Mouse (Mus musculus) gastrocnemius, adult 8-10 months (tissue): ENCODE measurements around the gene Klk5. TPM values are rescaled to one million over a fixed set of nuclear protein-coding genes. Genes with fewer than 3 reads are reported as not detected.

ENCODE experiments used
- DNase-seq, 2 experiments: peaks; one replicate each; pipeline ENCODE4 v3.0.0; 2022; ENCODE audit warnings: low spot score in 2 of 2
- total RNA-seq, 4 experiments: library from RNA; stranded (reverse); gene quantifications; 2 replicates each; pipeline ENCODE4 v1.2.4; 2022

The Klk5 gene
- total RNA-seq, 4 experiments from 2014 or later: not detected

DNA sequence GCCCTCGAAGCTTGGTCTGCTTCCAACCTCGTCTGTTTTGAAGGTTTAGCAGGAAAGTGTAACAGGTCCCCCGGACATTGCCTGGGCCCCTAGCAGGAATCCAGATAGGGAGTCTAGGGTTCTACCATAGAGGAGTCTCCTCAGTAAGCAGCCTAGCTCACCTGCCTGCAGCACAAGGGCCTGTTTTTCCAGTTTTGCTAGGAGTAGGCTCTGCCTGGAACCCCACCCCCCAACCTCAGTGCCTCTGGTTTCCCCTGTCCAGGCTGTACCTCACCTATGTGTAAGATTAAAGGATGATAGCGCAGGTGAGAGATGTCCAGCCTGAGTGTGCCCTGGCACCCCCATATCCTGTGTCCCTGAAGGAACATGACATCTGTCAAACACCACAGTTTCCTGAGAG, 34.7 kb downstream of the Klk5 start:
- no peak for DNase-seq

GRCm38 (mm10) chr7:43878281-43878680, 36.5 kb downstream of the Klk5 start:
- no peak for DNase-seq

DNA sequence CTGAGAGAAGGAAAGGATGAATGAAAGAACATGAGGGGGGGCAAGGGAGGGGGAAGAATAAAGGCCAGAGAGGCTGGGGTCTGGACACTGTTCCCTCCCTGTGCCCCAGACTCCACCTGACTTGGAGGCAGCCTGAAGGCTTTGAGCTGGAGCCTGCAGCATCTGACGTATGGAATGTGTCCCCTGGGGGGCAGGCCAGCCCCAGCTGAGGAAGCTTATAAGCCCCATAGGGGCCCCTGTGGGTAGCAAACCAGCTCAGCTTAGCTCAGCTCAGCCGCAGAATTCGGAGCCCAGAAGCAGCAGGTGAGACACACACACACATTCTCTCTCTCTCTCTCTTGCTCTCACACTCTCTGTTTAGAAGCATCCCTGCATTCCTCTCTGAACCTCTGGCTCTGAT, 39.1 kb downstream of the Klk5 start, which contains the start of gene Klk4:
TSS of gene Klk4 (plus strand) at position 249 of the 400 bp plus-strand sequence.
- no peak for DNase-seq

DNA sequence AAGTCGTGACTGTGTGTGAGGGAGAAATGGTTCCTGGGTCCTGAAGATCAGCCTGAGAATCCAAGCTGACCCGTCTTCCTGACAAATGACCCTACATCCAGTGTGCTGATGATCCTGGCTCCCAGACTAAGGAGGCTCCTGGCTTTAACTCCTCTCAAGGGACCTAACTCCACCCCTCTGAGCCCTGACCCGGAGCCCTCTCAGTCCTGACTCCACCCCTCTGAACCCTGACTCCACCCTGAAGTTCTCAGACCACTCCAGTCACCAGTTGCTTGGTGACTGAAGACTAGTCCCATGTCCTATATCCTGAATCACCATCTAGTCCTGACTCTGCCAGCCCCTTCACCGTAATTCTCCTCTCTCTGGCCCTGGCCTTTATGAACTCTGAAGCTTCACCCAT, 40.6 kb downstream of the Klk5 start:
- DNase-seq: peak; percentile 6 to 10

GRCm38 (mm10) chr7:43882811-43883210, 41.0 kb downstream of the Klk5 start:
- no peak for DNase-seq

DNA sequence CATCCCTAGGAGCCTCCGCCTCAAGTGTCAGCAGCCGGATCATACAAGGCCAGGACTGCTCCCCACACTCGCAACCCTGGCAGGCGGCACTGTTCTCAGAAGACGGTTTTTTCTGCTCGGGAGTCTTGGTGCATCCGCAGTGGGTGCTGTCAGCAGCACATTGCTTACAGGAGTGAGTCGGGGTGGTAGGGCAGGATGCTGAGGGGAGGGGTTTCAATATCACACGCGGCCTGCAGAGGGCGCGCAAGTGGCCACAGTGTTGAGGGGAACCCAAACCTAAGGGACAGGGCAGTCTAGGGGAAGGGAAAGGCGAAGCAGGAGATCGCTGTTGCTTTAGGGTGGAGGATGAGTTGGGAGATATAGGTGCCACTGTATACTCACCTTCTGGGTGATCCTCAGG, 41.8 kb downstream of the Klk5 start:
- DNase-seq: peak; percentile 8 to 17

DNA sequence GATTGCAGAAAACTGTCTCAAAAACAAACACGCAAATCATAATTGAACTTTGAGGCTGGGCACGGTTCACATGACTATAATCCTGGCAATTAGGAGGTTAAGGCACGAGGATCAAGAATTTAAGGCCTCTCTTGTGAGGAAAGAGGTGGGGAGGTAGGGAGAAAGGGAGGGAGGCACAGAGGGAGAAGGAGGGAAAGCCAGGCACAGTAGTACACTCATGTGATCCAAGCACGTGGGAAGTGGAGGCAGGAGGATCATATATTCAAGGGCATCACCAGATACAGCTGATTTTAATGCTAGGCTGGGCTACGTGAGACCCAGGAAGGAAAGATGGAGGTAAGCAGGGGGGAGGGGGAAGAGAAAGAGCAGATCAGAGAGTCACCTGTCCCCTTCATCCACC, 49.6 kb downstream of the Klk5 start:
- DNase-seq: no peak

DNA sequence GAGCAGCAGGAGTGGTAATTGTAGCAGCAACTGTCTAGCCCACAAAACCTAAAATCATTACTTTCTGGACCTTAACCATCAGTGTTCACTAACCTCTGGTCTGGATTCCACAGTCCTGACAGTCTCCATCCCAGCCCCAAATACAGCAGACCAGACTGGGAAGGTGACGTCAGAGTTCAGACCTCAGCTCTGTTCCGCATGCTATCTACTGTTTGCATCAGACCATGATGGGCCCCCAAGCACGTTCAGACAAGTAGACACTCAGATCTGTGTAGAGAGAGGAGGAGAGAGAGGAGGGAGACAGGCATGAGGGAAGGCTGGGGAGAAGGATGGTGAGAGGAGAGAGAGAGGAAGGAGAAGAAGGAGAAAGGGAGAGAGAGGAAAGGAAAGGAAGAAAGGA, 50.0 kb downstream of the Klk5 start:
- no peak for DNase-seq

DNA sequence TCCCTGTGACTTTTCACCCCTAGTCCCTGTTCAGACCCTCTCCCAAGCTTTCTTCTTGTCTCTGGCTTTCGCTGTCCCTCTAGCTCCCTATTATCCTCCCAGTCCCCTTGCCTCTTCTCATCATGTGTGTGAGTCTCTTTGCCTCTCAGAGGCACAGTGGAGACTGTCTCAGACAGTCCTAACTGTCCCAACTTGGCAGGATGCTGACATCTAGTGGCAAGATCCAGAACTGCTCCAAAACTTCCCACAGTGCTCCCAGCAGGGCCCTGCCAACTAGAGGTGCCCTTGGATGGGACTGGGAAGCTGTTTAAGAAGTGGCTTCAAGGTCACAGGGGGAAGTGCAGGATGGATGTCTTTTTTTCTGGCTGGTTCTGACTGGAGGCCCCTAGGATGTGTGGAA, 53.1 kb downstream of the Klk5 start:
- DNase-seq: peak; percentile 49 to 67

Other genes starting within 250 kb of the Klk5 start
- not detected for gene Zfp819, start 234.8 kb upstream of the Klk5 start, total RNA-seq
- gene Ceacam18, start 207.3 kb upstream of the Klk5 start, total RNA-seq: not detected
- gene Siglece, start 181.8 kb upstream of the Klk5 start, total RNA-seq: under 1 TPM; 0.12 to 0.25 (median 0.16) TPM
- 1 to 10 TPM; 2.1 to 3.2 (median 2.6) TPM for gene Ctu1, start 170.0 kb upstream of the Klk5 start, total RNA-seq
- under 1 TPM in 1 of 4 experiments, not detected in 3; 0.19 TPM for gene Klk14, start 151.6 kb upstream of the Klk5 start, total RNA-seq
- not detected for gene Klk13, start 129.4 kb upstream of the Klk5 start, total RNA-seq
- not detected for gene Klk12, start 73.1 kb upstream of the Klk5 start, total RNA-seq
- under 1 TPM in 1 of 4 experiments, not detected in 3; 0.40 TPM for gene Klk11, start 67.4 kb upstream of the Klk5 start, total RNA-seq
- under 1 TPM; 0.27 to 0.53 (median 0.31) TPM for gene Klk10, start 60.9 kb upstream of the Klk5 start, total RNA-seq
- not detected for gene Klk9, start 50.1 kb upstream of the Klk5 start, total RNA-seq
- gene Klk8, start 44.4 kb upstream of the Klk5 start, total RNA-seq: 1 to 10 TPM in 2 of 4 experiments, under 1 TPM in 2; 0.63 to 1.7 (median 0.95) TPM
- not detected for gene Klk7, start 30.7 kb upstream of the Klk5 start, total RNA-seq
- gene Klk6, start 17.5 kb upstream of the Klk5 start, total RNA-seq: not detected
- gene Klk4, start 39.2 kb downstream of the Klk5 start, total RNA-seq: not detected
- gene Klk15, start 91.8 kb downstream of the Klk5 start, total RNA-seq: not detected
- gene Klk1b8, start 108.7 kb downstream of the Klk5 start, total RNA-seq: not detected
- gene Klk1b1, start 124.8 kb downstream of the Klk5 start, total RNA-seq: not detected
- gene Klk1b9, start 134.1 kb downstream of the Klk5 start, total RNA-seq: not detected
- gene Klk1b11, start 153.9 kb downstream of the Klk5 start, total RNA-seq: not detected
- 1 to 10 TPM in 1 of 4 experiments, not detected in 3; 1.3 TPM for gene Klk1b26, start 170.2 kb downstream of the Klk5 start, total RNA-seq
- not detected for gene Klk1b27, start 210.3 kb downstream of the Klk5 start, total RNA-seq